Mouse (Mus musculus) urinary bladder, adult 2 months (tissue): ENCODE measurements around the gene Pla2g2f. TPM values are rescaled to one million over a fixed set of nuclear protein-coding genes. Genes with fewer than 3 reads are reported as not detected.

Experiments
- DNase-seq: peaks from one replicate; pipeline ENCODE4 v3.0.0; 2022; ENCODE audit warnings: low spot score
- polyA plus RNA-seq: library from polyadenylated mRNA; depleted of rRNA; stranded (reverse); fragments of >200 nt; gene quantifications from 2 replicates; pipeline ENCODE4 v1.2.3, GENCODE M21; 2012

The Pla2g2f gene
- polyA plus RNA-seq, 1 experiment, result not detected

DNA sequence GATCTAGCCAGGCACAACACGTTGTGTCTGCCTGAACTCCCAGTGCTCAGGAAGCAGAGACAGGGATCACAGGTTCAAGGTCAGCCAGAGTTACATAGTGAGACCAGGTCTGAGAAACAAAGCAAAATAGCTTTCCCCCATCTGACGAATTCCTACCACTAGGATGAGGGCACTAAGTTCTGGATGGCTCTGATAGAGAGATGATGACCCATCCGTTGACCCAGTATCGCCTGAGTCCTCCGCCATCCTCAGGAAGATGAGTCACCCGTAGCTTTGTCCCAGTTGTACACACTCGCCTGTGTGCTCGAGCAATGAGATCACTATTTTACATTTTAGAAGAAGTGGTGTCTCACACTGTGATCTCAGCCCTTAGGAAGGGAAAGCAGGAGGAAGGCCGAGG, 4.8 kb upstream of the Pla2g2f start:
- DNase-seq, result no peak

DNA sequence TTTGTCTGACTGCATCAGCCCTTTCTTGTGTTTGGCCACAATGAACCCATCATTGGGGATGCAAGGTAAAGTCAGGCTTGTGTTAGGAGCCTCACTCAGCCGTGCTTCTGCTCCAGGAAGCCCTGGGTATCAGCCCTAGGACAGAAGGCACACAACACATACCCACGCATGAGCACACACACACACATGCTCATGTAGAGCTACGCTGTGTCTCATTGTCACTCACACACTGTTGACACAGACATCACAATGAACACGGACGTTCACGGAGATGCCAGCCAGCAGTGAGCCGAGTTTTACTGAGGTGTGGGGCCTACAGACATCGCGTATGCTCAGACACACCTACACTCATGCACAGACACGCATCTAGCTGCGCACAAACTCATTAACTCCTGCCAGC, 1.4 kb downstream of the Pla2g2f start:
- no peak for DNase-seq

DNA sequence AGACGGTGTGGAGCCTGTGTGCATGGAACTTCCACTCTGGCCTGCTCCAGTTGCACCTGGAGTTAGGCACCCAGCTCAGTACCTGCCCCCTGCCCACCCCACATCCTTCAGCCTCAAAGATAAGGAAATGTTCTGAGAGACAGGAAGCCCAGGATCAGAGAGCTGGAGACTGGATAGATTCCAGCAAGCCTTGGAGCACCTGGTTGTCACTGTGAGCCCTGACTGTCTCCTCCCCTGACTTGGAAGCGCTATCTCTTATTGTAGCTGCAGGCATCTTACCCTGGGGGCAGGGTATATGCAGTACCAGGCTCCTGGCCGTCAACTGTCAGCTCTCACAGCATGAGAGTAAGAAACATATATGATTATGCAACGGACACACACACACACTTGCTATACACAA, 2.0 kb downstream of the Pla2g2f start:
- DNase-seq, result no peak

DNA sequence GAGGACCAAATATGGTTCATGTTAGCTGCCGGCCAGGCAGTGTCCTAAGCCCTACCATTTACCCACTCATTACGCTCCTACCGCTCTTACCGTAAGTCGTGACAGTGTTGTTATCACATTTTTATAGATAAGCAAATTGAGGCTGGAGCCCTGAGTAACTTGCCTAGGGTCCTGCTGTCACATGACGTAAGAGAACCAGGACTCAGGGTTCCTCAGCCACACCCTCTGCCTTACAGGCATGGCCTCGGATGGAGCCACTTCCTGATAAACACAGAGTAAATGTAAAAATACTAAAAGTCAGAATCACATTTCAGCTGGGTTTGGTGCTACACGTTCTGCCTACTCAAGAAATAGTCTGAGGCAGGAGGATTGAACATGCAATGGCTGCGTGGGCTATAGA, 3.0 kb downstream of the Pla2g2f start:
- DNase-seq, result no peak

DNA sequence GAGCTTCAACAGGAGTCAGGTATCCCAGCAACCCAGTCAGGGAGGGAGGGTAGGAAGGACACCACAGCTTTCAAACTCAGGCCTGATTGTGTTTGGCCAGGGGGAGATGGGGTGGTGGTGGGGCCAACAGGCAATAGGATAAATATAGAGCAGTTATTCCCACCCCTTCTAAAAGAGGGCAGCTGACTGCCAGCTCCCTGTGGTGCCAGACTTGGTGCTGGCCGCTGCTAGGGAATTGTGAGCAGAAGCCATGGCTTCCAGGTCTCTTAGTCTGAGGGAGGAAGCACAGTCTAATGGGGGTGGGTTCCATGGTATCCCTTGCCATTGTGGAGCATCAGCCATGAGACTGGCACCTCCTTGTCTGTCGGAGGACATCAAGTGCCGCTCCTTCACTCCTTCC, 3.8 kb downstream of the Pla2g2f start:
- DNase-seq, result no peak

DNA sequence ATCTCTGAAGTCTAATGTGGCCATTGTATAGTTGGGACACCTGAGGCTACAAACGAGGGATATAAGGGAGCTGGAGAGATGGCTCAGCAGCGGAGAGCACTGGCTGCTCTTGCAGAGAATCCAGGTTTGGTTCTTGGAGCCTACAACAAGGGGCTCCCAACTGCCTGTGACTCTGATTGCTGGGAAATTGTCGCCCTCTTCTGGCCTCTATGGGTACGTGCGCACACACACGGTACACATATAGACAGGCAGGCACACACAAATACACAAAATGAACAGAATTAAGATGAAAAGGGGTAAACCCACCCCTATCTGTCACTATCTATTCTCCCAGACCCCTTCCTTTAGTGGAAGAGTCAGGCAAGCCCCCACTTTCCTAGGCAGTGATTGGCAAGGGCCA, 4.8 kb downstream of the Pla2g2f start:
- DNase-seq, result no peak

DNA sequence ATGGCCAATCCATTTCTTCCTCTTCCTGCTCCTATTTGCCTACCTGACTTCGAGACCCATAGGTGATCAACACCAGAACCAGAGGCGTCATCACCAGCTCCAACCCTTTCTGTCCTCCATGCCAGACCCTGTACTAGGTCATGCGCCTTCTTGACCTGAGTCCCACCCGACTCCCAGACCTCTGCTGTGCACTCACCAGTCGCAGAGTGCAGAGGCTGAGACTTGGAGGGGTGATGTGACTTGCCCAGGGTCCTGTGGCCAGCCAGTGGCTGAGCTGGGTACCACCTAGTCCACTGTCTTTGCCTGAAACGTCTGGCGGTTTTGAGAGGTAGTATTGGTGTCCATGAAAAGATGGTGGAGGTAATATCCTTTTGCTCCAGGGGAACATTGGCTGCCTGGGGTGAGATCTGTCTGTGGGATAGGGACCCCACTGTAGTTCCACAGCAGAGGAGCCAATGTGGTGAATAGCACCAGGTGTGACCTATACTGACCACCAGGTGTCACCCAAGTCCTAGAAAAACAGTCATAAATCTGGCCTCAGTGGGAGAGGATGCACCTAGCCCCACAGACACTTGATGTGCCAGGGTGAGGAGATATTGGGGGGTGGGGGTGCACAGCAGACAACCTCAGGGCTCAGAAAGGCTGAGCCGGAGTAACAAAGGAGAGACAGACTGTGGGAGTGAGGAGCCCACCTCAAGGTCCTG, 8.9 kb downstream of the Pla2g2f start:
- DNase-seq, result no peak

DNA sequence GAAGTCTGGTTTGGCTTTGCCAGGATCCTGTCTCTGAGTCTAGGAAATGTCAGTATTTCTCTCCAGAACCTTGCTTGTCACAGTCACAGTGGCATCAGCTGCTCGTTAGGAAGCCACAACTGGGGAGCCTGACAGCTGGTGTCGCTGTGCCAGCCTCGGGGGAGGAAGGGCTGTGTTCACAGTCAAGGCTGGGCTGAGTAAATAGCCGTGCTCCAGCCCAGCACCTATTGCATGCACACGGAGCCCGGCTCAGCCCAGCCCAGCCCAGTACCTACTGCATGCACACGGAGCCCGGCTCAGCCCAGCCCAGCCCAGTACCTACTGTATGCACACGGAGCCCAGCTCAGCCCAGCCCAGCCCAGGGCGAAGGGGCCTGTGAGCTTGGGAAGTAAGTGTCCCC, 9.6 kb downstream of the Pla2g2f start:
- DNase-seq, result no peak

DNA sequence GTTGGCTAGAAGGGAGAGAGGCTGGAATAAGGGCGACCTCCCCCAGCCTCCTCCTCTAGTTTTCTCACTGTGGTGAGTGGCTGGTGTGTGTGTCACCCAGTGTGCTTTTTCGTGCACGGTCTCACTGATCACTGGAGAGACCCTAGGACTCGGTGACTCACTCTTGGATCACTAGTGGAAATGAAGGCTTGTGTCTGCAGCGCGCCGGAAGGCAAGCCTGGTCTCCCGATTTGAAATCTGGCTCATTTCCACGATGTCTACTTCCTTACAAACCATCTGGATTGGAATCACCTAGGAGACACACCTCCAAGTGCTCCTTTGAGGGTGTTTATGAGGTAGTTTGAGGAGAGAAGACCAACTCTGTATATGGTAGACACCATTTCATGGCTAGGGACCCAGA, 10.6 kb downstream of the Pla2g2f start:
- no peak for DNase-seq

DNA sequence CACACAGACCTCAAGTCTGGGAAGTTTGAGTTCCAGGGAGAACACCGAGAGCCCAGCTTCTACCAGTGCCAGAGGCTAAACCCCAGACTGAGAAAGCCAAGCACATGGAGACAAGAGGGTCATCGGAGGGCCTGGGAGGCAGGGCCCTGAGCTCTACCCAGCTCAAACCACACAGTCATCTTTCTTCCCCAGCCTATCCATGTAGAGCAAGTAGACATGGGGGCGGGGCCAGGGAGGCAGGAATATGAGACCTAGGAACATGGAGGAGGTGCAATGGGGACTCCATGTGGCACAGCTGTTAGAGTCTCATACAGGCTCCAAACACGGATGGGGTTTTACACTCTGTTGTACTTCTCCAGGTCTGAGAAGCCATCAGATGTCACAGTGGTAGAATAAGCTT, 11.5 kb downstream of the Pla2g2f start:
- DNase-seq, result no peak

DNA sequence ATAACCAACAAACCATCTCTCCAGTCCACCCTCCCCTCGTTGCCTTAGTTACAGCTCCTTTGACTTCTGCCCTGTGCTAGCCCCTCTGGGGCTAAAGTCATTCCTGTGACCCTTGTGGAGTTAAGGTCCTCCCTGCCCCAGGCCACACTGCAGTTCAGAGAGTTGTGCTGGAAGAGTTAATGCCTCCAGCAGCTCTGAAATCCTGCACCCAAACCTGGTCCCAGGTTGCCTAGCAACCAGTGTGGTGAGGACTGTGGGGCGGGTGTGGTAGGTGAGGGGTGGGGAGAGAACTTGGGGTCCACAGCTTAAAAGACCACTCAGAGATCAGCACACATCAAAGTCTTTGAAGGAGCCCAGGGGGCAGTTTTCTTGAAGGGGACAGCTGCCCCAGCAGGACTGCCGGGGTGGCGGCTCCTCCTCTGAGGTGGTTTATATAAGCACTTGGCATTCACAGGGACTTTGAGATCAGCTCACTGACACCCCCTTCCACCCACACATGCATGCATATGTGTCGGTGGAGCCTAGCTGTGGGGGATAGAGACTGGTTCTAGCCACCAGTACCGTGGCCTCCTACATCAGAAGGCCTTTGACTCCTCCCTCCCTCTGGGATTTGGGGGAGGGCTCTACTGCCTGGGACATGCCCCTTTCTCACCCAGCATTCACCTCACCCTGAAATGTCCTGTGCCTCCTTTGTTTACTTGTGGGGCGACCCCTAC, 18.1 kb downstream of the Pla2g2f start:
- no peak for DNase-seq

DNA sequence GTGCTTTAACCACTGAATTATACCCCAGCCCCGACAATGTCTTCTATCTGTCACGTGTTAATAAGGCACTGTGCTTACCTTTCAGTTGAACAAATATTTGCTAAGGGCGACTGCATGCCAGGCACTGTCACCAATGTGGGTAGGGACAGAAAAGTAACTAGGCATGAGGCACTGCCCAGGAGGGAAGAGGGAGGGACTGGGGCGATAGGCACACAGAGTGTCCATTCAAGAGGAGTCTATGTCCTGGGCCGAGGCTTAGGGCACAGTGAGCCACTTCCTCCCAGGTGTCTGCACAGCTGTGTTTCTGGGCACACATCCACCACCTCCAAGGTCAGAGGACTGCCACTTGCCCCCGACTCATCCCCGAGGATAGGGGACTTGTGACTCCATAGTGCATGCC, 20.4 kb downstream of the Pla2g2f start, which contains the start of gene Ubxn10:
Gene Ubxn10, minus strand, starts transcription at position 137 of the 400 bp plus-strand sequence.
- no peak for DNase-seq

DNA sequence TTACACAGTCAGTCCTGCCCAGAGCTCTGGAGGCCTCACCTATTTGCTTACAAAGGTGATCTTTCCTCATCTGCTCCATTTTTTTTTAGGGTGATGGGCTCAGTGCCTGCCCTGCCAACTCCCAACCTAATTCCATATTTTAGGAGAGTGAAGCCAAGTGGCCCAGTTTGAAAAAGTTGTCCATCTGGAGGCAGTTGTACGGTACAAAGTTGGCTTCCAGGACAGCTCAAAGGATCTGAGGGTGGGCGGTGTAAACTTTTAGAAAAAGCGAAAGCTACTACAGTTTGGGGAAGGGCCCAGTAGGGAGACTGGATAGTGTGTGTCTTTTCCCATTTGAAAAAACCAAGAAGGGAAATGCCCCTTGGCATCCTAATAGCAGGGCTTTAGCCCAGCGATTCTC, 22.6 kb downstream of the Pla2g2f start:
- no peak for DNase-seq

DNA sequence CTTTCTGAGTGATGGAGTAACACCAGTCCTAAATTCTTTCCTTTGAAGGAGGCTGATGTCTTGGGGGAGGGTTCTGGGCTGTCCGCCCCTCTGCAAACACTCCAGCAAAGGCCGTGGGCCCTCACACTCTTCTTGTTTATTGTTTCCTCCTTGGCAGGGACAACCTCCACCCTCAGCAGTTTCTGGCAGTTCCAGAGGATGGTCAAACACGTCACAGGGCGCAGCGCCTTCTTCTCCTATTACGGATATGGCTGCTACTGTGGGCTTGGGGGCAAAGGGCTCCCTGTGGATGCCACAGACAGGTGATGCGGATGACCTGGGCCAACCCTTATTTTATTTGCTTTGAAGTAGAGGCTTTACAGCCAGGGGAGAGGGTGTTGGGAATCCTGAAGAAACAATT, 23.3 kb downstream of the Pla2g2f start:
- DNase-seq, result no peak

DNA sequence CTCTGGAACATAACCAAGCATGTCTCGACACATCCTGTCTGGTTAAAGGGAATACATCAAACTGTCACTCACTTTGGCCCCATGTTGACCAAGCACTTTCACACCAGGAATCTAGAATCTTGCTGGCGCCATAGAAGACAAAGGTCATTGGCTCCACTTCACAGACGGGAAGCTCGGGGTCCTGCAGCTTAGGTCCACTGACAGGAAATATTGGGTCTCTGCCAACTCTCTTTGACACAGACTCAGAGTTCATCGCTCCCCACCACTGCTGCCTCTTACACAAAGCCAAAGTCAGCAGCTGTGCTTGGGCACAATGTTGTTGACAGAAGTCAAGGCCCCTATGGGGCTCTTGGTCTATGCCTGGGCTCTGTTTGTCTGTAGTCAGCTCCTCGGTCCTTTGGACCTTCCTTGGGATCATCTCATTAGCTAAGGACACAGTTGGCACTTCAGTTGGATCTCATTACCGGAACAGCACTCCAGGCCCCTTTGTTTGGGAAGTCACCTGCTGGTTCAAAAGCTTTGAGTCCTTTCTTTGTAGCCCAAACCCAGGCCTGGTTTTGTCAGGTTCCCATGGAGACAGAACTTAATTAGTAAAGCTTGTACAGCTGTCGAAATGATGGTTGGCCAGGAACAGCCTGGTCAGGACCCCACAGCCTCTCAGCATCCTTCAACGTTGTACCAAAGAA, 28.3 kb downstream of the Pla2g2f start:
- DNase-seq, result no peak

DNA sequence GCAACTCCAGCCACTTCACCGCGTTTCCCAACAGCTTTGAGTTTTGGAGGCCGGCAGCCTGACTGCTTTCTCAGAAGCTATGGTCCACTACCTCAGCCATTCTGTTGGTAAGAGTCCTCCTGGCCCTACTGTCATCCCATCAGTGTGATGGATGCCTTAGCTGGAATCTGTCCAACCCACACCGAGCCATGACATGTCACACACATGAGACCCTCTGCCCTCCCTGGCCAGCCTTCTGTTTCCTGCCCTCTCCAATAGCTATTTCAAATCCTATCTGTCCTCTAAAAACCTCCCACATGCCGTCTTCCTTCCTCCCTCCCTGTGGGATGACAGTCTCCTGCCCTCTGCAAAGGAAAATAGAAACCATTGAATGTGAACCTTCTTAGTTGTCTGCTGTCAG, 31.7 kb downstream of the Pla2g2f start:
- no peak for DNase-seq

DNA sequence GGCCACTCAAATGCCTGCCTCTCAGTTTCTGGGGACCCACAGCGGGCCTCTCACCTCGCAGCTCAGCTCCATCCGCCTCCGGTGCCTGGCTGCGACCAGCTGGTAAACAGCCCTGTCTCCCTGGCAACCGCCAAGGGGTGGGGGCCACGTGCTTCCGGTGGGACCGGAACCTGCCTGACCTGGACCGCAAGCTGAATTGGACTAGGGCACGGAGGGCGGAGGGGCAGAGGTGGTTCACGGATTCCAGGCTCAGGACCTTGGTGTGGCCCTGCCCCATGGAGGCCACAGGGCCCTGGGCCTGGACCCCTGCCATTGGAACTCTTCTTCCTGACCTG, 32.3 kb downstream of the Pla2g2f start:
- peak; percentile 39 for DNase-seq

DNA sequence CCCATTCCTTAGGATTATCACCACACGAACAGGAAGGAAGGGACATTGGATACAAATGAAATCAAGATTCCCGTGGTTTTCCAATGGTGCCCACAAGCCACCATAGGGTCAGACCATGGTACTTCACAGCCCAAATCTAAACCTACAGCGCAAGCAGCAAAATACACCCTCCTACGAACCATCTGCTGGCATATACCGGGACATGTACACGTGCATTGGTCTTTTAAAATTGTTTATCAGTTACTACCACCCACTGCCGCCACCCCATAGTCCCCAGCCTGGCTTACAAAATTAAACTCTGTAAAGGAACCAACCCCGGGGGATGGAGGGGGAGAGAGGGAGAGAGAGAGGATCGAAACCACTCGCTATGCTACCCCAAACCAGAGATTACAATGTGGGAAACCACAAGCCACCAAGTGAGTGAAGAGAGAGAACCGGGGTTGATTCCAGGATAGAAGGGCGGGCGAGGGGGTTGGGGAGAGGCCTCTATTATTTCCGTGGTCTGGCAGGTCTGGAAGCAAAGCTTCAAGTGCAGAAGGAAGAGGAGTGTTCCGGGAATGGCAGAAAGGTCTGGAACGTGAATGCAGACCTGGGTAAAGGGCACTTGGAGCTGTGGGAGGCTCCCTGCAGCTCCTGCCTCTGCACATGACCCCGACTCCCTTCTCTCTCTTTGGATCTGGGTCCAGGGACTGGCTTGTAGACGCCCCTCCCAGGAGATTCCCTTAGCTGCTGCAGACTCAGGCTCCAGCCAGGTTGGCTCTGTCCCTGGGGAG, 32.9 kb downstream of the Pla2g2f start, which contains the start of gene Pla2g2c:
Gene Pla2g2c, plus strand, starts transcription at position 439 of the 773 bp plus-strand sequence.
- no peak for DNase-seq

DNA sequence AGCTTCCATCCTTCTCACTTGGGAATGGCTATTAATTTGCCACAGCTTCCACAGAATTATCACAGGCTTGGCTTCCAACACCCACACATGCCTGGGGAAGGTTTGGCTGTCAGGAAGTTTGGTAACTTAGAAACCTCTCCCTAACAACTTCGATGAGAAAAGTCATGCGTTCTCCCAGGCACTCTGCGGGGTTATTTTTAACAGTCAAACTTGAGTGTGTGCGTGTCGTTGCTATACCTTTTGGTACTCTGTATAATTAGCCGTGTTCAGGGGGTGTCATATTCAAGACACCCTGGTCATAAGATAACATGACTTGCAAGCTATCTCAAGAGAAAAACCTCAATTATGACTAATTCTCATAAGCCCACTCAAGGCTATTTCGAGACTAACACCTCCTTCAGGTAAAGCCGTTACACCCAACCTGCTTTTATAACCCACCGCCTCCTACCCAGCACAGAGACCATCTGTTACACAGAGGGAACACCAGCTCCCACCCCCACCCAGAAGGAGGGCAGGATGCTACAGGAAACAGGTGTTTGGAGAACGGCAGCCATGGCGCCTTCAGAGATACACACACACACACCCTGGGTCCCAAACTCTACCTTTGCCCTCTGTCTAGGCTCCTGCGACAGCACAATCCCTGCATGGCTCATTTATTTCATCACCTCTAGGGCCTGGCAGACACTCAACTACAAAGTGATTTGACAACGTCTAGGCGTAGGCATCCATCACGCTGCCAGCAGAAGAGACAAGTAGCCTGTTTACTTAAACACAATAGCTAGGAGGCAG, 33.7 kb downstream of the Pla2g2f start:
- DNase-seq, result no peak

DNA sequence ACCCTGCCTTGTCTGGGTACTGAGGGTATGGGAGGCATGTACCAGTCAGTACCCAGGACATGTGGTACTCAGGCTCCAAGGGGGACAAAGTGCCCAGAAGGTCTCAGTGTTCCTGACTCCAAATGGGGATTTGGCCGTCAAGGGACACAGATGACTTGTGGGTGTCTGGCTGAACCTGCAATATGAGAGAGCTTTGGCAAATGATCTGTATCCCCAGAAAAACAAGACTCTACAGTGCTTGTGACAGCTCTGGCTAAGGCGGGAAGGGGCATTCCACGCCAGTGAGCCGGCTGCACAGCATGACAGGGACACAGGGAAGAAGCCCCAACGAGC, 38.2 kb downstream of the Pla2g2f start:
- no peak for DNase-seq

DNA sequence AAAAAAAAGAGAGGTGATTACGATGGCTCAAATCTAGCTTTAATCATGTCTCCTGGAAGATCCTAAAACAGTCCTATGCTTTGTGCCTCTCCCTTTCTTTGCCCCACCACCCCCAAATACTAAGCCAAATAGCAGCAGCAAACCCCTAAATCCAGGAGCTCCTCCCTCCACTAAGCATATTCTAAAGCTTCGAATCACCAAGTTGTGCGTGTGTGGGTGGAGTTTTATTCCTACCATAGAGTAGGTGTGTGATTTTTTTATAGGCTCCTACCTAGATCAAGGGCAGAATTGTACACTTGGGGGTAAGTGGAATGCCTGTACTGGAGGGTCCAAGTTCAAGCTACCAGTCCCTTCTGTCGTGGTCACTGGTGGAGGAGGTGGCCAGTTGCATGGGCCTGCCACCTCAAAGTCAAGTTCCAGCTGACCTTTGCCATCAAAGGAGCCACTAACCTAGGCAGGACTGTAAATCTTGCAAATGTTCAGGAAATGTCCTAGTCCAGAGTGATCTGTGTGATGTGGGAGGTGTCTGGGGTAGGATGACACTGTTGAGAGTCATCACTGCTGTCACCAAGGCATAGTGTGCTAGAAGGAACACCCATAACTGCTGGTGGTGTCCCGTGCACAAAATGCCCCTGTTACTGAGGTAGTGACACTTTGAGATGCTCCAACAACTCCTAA, 38.7 kb downstream of the Pla2g2f start:
- DNase-seq, result no peak
